Mouse (Mus musculus): Measurements from ENCODE around the gene Dnah14.

Dnah14 gene

GRCm38 (mm10) chr1:181599376-181599775, 23.0 kb downstream of the Dnah14 start:
- no peak for ATAC-seq (ENCODE audit: low TSS enrichment)

DNA sequence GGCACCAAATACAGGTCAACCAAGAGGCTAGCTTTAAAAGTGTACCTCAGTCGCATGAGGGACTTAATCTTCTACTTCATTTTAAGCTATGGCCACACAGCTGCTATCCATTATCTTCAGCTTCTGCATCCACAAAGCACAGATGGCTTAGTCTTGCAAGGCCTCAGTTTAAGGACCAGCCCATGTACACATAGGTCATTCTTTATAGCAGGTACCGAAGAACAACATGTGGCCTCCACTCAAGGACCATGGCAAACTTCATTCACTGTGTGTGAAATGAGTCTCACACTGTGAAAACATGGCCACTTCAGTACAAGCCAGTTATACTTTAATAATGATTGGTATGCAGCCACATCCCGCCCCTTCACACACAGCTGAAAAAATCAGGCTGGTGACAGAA, 34.8 kb downstream of the Dnah14 start:
- no peak for ATAC-seq (ENCODE audit: low TSS enrichment)

GRCm38 (mm10) chr1:181615866-181616491, 39.6 kb downstream of the Dnah14 start:
- ATAC-seq (ENCODE audit: low TSS enrichment): peak; percentile 86

- ATAC-seq (ENCODE audit: low TSS enrichment): no peak
These were observed 41.0 kb downstream of the Dnah14 start for GRCm38 (mm10) chr1:181617332-181617731.

DNA sequence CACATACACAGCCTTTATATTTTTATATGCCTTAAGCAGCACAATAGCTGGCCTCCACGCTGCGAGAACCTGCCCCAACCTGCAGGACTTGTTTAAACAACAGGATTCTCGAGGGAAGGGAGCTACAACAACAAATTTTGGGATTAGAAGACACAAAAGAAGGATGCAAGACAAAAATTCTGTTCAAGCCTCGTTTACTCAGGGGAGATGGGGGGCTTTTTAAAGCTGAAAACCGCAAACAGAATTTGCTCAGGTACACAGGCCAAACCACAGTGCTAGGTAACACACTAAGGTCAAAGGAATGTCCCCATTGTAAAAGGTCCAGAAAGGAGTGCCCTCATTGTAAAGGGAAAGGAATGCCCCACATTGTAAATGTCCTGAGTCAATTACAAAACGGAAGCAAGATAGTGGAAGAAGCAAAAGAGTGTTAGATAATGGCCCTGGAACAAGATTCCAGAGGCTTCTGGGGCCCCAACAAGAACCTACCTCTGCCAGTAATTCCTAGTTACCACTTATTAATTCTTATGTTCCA, 46.9 kb downstream of the Dnah14 start:
- no peak for ATAC-seq (ENCODE audit: low TSS enrichment)

DNA sequence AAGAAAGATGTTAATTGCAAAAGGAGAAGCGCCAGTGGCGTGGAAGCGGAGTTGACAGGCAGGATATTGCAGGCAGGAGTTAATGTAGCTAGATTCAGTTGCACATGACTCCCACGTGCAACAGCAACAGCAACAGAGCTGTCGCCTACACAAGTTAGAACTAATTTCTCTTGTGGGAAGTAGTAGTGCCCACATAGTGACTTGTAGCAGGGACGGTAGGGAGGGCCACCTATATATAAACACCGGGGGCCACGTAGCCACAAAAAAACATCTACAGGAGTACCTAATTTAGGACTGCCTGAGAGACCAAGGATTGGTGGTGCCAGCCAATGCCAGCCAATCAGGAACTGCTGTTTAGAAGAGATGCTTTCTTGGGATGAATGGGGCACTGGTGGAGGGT, 48.5 kb downstream of the Dnah14 start:
- ATAC-seq (ENCODE audit: low TSS enrichment): peak; percentile 90

- ATAC-seq (ENCODE audit: low TSS enrichment): no peak
These were observed 51.9 kb downstream of the Dnah14 start for GRCm38 (mm10) chr1:181628276-181628675.

GRCm38 (mm10) chr1:181631371-181631770, 55.0 kb downstream of the Dnah14 start:
- no peak for ATAC-seq (ENCODE audit: low TSS enrichment)

- ATAC-seq (ENCODE audit: low TSS enrichment): no peak
These were observed 61.8 kb downstream of the Dnah14 start for GRCm38 (mm10) chr1:181637997-181638713.

GRCm38 (mm10) chr1:181640383-181640782, 64.0 kb downstream of the Dnah14 start:
- ATAC-seq (ENCODE audit: low TSS enrichment): no peak

DNA sequence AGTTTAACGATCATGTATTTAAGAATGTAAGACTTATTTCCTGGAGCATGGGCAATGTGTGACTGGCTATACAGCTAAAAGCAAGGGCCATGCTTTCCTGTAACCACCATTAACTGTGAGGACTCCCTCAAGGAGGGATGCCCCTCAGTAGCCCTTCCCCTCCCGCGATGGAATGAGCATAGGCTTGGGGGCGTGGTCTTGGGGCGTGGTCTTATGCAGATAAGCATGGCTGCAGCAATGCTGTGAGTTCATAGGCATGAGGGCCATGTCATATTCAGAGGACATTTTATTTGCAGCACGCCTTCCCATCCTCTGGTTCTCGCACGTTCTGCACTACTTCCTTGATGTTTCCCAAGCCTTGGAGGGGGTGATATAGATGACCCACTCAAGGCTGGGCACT, 71.1 kb downstream of the Dnah14 start:
- ATAC-seq (ENCODE audit: low TSS enrichment): no peak

DNA sequence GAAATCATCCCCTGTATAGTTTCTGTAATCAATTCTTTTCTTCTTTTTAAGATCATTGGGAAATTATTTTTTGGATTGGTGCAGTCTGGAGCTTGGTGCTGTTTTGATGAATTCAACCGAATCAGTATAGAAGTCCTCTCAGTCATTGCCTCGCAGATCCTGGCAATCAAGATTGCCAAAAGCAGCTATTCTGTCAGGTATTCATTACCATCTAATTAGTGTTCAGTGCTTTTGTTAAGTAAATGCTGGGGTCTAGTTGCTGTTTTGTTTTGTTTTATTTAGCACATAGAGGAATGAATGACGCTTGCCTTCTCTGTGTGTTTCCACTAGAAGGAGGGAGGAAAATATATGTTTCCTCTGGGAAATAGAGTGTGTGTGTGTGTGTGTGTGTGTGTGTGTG, 77.1 kb downstream of the Dnah14 start:
- no peak for ATAC-seq (ENCODE audit: low TSS enrichment)

- ATAC-seq (ENCODE audit: low TSS enrichment): no peak
These were observed 80.1 kb downstream of the Dnah14 start for GRCm38 (mm10) chr1:181656421-181656820.

DNA sequence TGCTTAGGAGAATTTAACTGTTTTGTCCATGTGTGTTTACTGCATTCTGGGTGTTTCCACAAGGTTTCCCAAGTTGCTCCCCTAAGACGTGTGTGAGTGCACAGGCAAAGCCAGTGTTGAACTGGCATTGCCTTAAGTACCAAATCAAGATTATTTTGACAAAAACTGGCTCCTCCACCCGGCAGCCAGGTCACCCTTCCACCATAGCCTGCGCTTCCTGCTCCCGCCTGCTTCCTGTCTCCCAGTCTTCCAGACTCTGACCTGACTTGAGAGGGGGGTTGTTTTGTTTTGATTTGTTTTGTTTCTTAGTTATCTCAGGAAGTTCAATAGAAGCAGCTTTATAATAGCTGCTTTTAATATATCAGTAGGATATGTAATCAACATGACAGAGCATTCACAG, 90.4 kb downstream of the Dnah14 start:
- no peak for ATAC-seq (ENCODE audit: low TSS enrichment)

DNA sequence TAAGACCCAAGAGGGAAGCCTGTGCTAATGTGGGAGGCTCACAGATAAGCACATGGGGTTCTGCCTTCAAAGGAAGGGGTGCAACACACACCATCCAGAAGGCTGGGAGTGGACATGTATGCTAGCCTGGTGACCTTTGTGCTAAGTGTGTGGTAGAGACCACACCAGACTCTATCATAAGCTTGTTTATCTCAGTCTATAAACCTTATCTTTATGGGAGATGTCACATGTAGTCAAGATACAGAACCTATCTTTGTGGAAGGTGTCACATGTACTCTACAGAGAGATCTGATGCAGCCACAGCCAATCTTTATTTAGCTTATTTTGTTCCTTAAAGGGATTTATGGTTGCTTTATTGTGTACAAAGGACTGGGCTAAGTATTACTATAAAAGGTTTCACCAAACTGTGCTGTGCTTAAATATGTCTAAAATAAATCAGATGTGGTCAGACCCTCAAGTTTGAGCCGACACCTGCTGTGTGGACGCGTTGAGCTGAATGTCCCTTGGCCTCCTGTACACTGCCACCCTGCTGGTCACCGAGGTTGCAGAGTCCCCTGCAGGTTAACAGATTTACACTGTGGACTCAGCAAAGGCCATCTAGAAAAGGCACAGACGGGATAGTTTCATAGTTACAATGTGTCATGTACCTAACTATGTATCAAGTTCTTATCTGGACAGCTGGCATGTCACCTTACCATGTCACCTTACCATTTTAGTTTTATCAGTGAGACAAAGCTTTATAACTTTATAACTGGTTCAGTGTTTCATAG, 118.6 kb downstream of the Dnah14 start:
- ATAC-seq (ENCODE audit: low TSS enrichment): no peak

DNA sequence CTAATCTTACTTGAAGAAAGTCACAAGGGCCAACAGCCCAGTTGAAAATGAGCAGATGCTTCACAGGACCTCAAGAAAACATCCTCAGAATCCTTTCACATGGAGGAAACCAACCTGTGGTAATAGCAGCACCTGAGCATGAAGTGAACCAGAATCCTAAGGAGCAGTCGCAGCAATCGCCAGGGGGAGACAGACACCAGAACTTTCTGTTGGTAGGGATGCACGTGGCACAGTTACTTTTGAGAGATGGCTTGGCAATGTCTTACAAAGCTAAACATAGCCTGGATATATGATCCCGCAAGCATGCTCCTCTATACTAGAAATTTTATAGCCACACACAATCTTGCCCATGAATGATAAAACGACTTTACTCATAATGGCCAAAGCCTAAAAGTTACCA, 152.3 kb downstream of the Dnah14 start:
- ATAC-seq (ENCODE audit: low TSS enrichment): peak; percentile 64; the same call in 1 of the 2 replicates

DNA sequence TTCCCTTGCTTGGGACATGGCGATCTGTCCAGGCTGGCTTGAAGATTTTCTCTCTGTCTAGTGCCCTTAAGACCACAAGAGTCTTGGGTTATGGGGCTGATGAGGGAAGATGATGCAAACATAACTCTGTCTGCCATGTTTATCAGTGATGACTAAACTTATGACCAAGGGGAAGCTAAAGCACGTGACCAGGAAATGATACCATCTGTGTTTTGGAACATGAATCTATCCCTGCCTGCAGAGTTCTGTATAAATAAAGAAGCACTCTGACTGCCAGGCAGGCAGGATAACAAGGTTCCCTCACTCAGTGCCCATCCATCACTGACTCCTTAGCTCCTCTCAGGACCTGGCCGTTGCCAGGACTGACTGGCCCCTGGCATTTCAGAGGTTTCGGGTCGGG, 157.2 kb downstream of the Dnah14 start:
- no peak for ATAC-seq (ENCODE audit: low TSS enrichment)

- ATAC-seq (ENCODE audit: low TSS enrichment): no peak
These were observed 163.9 kb downstream of the Dnah14 start for GRCm38 (mm10) chr1:181740259-181740658.

- ATAC-seq (ENCODE audit: low TSS enrichment): no peak
These were observed 166.0 kb downstream of the Dnah14 start for GRCm38 (mm10) chr1:181742251-181742885.

GRCm38 (mm10) chr1:181769392-181769791, 193.0 kb downstream of the Dnah14 start:
- ATAC-seq (ENCODE audit: low TSS enrichment): no peak

DNA sequence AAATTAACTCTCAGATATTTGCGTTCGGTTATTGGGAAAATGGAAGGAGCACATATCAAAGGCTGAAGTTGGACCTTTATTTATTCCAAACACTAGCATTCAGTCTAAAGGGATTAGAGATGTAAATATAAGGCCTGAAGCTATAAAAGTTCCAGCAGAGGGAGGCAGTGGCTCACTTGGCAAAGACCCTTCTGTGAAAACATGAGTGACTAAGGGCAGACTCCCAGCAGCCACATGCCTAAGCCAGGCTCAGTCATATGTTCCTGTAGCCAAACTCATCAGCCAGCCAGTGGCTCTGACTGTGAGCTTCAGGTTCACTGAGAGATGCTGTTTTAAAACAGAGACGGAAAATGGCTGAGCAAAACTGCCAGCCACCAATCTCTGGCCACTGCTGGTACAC, 195.5 kb downstream of the Dnah14 start:
- no peak for ATAC-seq (ENCODE audit: low TSS enrichment)

DNA sequence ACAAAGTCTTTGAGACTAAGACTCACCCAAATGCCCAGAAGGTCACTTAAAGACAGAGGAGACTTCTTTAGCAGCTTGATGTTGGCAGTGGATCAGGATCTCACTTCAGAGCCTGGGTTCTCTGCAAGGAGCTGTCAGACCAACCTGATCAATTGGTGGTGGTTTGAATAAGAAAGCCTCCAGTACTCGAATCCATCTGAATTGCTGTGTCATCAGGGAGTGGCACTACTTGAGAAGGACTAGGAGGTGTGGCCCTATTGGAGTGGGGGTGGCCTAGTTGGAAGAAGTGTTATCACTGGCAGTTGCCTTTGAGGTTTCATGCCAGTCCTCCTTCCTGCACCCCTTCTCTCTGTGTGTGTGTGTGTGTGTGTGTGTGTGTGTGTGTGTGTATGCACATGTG, 200.2 kb downstream of the Dnah14 start:
- no peak for ATAC-seq (ENCODE audit: low TSS enrichment)

All from frontal cortex, adult (tissue).